Mouse (Mus musculus) cerebellum, adult 2 months (tissue): ENCODE measurements around the gene Tbc1d8.

Source experiments
- CTCF ChIP-seq: fragments of 200-500 bp; IDR thresholded peaks from 2 replicates; pipeline ENCODE4 v1.5.1; 2011; ENCODE audit warnings: low read depth, mild to moderate bottlenecking, control low read depth, low read length, moderate library complexity, borderline replicate concordance; ENCODE audit not compliant: insufficient read depth
- POLR2A ChIP-seq: fragments of 200-500 bp; IDR thresholded peaks from 2 replicates; pipeline ENCODE4 v1.6.1; 2011; ENCODE audit warnings: low read length, control low read depth, borderline replicate concordance; ENCODE audit not compliant: insufficient read depth

- no peak for TF ChIP-seq CTCF
- TF ChIP-seq POLR2A: no peak
These were observed 23.8 kb downstream of the Tbc1d8 start for GRCm38 (mm10) chr1:39454783-39455175.
